Mouse (Mus musculus): ENCODE measurements around the gene Opcml.

Gene Opcml

DNA sequence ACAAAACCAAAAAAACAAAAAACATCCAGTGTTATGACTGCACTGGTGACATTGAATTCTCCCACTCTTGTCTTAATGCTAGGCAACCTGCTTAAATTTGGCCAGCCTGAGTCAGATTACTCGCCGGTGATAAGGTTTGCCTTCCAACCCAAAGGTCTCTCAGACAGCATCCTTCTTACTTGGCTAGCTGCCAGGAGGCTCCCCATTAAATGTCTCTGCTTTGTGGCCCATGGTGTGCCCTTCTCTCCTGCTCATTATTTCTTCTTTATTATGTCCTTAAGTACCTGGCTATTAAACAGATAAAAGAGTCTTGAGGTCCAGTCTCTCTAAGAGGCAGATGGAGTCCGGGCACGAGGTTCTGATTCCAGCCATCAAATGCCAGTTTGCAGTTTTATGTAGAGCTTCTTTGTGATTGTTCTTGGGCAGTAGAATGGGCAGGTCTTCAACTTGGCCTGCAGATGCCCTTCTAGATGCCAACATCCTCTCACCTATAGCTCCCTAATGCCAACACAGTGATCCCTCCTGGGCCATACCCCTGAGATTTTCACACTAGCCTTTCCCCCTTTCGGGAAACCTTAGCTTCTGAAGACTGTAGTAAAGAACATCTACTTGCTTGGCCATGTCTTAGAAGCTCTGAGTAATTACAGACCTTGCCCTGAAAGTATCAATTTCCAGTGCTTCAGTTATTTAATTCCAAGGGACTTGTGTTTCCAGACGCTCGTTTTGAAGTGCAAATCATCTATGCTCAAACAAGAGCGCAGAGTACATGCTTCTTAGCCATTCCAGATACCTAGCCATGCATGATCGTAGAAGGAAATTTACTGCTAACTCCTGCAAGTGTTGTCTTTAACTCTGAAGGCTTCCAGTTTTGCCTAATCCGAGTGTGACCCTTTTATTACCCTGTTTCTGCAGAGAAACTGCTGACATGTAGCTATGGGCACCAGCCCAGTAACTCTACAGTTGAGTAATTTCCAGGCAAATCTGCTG is 986.2 kb downstream of the Opcml start:
- no peak for DNase-seq (ENCODE audit: low spot score)

DNA sequence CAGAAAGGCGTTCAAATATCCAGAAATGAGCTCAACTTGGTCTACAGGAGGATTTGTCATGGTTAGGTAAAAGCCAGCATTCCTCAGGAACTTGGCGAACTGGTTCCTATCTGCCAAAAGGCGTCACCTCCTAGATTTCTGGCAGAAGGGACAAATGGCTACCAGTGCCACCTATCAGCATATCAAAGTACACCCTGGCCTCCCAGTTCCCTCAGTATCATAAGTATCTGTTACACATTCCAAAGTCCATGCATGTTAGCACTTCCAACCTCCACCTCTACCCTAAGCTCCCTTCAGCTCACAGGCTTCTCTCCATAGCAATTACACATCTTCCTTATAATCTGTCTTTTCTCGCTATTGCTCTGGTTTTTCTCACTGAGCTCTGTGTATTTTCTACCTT is 993.3 kb downstream of the Opcml start:
- no peak for DNase-seq (ENCODE audit: low spot score)

DNA sequence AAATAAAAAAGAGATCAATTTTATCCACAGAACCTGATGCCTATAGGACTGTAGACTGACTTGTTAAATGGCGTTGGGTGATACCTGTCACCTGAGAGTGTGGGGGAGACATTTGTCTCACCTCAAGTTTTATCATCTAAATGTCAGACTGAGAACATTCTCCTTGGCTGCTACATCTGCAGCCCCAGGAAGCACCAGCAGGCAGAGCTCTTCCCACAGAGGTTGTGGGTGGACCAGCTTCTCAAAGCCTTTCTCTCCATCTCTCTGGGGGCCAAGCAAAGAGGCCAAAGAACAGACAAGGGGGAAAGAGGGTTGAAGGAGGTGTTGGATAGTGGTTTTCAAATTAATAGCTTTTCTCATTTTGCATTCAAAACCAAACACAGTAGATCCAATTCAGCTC is 998.9 kb downstream of the Opcml start:
- DNase-seq (ENCODE audit: low spot score) = no peak

DNA sequence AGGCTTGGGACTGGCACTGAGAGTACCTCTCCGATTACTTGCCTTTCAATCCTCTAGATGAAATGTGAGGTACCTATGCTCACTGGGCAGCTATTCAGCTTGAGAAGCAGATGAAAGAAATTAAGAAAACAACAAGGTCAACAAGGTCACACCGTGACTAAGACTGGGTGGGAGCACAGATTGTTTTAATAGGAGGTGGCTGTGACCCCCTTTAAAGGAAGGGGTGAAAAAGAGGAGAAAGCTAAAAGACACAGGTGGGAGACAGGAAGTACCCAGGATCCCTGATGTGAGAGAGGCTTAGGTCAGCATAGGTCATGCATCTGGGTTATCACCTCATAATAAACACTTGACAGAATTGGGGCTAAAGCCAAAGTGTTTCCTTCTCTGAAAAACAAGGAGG is 1009.5 kb downstream of the Opcml start:
- DNase-seq (ENCODE audit: low spot score) = no peak

DNA sequence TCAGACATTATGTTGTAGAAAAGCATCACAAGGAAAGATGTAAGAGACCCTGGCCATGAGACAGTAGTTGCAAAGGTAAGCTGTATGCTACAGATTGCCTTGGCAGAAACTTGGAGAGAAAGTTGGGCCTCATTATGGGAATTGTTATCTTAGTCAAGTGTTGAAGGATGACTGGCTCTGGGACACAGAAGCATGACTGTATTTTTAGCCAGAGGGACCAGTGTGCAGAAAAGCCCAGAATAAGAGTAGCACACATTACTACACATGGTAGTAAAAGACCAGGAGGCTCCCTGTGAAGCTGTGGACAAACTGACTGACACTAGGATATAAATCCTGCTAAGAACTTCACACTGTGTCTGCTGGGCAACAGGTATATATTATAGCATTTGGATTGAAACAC is 1016.1 kb downstream of the Opcml start:
- no peak for DNase-seq (ENCODE audit: low spot score)

DNA sequence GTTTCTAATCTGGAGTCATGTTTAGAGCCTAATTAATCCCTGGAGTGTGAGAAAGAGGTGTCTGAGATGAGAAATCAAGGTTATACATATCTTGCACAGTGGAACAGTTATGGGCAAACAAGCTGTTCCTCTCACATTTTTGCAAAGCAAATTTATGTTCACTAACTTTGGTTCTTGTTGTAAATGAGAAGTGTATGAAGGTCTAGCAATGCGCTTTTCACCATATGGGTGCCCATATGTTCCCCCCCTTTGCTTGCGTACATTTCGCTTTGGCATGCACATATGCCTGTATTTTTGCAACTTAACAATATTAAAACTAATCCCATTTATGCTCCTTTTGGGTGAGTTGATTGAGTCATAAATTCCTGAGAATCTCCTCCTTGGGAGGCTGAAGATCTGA is 1031.5 kb downstream of the Opcml start:
- DNase-seq (ENCODE audit: low spot score) = no peak

DNA sequence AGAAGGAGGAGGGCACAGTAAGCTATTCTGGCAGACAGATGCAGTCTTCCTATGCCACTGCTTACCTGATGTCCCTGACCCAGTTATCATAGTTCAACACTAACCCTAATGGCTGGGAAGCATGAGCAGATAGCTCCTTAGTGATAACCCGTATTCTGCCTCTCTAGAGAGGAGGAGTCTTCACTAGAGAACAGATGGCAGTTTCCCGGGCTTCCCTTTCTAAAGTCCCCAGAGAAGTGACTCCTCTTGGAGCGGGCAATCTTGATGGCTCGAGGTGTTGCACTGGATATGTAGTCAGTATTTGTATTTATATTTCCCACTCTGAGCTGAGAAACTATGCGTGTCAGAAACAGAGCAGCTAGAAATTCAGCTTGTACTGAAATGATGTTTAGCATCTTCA is 1031.9 kb downstream of the Opcml start:
- DNase-seq (ENCODE audit: low spot score) = no peak

DNA sequence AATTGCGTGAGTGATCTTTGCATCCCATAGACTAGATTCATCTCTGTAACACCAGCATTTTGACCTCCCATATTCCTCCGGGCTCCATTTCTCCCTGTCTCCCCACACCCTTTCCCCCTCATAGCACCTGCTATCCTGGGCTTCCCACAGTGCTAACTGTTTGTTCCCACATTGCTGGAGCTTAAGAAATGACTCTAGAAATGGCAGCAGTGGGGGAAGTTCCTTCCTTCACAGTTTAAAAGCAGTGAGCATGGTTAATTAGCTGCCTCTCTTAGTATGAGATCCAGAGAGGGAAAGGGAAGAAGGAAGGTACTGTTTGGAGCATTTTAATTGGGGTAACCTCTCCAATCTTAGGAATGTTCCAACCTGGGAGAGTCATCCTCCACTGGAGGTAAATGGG is 1035.2 kb downstream of the Opcml start:
- DNase-seq (ENCODE audit: low spot score) = no peak

DNA sequence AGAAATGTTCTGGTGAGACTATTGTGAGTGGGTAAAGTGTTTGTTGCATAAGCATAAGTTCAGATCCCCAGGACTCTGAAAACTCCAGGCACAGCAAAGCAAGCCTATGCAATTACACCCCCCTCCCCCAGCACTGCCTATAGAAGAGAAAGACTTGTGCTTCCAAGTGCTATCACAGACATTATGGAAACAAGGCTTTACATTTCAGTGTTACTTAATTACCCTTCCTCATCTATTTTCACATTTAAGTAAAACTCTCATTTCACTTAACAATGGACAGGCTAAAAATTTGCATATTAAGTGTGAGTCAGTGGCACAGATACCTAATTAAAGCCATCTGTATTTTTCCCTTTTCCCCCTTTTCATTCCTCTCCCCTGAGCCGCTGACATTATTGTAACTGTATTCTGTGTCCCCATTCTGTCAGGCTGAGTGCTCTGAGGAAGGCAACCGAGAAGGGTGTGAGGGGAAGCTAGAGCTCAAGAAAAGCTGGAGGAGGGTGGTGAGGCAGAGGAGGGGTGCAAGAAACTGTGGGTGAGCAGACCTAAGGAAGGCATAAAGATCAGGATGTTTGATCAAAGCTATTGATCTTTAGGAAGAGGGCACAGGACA is 1055.5 kb downstream of the Opcml start:
- DNase-seq (ENCODE audit: low spot score) = no peak

DNA sequence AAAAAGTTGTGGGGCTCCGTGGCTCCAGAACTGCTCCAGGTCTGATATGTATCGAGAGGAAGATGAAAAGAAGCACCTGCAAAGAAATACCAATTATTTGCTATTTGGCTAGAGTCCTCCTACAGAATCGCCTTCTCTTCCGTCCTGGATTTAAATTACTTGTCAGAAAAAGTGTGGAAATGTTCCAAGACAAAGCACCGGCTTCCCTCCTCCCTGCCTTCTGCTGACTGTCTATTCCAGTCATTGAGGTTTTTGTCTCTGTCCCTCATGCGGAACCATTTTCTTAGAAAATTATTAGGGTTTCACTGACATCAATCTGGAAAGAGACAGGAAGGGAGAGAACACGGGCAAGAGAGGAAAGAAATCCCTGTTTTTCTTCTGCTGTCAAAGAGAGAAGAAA is 1065.3 kb downstream of the Opcml start:
- DNase-seq (ENCODE audit: low spot score) = no peak

DNA sequence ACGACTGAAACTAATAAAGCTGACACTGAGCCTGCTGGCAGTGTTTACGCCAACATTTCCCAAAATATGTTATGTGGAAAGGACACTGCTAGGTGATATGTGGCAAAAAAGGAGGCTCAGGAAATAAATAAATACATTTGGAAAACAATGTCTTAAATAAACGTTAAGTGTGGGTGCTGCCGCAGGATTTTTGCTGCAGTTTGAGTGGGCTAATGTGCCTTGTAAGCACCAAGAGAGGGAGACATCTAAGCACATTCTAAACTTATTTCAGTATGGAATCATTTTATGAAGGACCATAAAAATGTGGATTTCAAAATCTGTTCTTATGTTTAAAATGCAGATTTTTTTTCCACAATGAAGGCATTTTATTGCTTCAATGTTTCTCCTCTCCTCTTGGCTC is 1071.4 kb downstream of the Opcml start:
- no peak for DNase-seq (ENCODE audit: low spot score)

DNA sequence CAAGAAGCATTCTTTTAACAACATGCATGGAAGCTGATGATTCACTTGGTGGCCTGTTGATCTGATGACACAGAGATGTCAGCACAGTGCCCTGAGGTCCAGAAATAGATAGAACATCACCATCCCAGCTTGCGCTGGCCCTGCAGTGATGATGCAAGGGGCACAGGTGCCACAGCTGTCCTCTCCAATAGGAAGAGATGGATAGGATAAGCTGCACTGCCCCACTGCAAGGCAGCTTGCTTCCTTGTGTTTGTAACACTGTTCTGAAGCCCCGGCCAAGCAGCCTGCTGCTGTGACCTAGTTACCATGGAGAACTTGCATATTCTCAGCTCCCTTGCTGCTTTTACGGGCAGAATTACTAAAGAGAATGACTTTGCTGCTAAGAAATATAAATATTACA is 1076.7 kb downstream of the Opcml start:
- DNase-seq (ENCODE audit: low spot score) = no peak

DNA sequence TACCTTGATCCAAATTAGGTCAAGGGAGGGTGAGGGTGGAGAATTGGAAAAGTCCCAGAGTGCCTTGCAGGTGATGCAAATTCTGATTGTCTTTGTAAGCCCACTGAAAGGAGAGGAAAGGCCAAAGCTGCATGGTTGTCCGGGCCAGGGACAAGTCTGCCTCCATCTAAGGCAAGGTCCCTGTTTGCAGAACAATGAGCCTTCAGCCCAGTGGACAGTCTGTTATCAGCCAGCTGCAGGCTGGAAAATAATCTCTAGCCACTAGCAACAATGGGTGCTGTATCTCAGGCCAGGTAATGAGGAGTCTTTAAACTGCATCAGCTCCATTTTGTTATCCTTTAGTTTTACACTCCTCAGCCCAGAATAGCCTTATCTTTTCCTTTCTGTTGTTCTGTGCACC is 1079.9 kb downstream of the Opcml start:
- DNase-seq (ENCODE audit: low spot score) = no peak

DNA sequence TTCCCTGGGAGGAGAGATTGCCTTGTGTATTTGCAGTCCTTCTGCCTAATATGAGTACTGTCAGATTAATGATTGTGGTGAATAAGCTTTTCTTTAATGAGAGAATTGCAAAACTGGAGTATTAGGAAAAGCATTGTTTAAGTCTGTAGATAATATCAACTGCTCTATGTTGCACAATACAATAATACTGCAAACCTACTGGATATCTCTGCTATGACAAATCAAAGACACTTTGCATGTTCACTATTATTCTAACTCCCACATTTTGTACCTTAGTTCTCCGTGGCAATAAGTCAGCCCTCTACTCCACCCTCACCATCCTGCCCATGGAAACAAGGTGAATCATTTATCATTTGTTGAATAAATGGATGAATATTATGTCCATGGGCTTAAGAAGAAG is 1092.0 kb downstream of the Opcml start:
- no peak for DNase-seq (ENCODE audit: low spot score)

DNA sequence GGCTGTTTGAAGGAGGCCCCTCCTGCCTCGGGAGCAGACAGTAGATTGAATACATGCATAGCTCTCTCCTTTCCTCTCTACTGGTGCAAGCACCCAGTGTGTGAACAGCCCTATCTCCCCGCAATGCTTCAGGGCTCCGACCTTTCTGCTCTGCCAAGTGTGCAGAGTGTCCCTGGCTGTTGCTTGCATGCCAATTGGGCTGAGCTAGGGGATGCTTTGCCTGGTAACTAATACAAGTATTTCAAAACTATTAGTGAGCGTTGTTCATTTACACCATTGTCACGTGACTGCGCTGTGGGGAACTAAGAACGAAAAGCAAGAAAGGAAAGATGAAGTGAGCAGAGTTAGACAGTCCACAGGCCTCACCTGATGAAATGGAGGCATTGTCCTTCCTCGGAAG is 1101.0 kb downstream of the Opcml start:
- DNase-seq (ENCODE audit: low spot score) = no peak

DNA sequence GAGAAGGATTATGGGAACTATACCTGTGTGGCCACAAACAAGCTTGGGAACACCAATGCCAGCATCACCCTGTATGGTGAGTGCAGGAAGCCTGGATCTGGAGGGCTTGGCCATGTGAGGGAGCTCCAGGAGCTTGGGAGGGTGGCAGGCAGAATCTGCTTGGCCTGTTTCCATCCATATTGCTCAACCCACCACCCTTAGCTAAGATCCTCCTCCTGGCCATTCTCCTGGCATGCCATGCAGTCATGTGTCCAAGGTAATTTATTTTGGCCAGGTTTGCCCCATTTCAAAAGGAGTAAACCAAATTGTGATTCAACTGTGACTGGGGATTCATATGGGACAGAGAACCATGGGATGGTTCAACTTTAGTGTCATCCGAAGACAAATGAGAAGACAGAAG is 1112.7 kb downstream of the Opcml start:
- DNase-seq (ENCODE audit: low spot score) = no peak

DNA sequence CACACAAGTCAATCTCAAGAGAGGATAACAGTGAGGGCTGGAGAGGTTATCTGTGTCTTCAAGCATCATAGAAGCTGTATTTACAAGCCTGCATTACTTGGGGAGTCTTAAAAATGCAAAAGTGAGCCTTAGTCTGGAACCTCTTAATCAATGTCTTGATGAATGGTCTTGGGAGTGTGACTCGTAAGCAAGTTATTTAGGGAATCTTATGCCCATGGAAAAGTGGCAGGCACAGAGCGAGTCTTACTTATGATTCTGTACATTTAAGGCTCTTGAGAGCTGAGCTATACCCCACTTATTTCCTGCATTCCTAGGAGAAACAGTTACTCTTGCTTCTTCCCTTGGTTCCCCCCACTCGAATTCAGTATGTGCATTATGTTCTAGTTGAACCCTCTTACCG is 1119.2 kb downstream of the Opcml start:
- DNase-seq (ENCODE audit: low spot score) = no peak

DNA sequence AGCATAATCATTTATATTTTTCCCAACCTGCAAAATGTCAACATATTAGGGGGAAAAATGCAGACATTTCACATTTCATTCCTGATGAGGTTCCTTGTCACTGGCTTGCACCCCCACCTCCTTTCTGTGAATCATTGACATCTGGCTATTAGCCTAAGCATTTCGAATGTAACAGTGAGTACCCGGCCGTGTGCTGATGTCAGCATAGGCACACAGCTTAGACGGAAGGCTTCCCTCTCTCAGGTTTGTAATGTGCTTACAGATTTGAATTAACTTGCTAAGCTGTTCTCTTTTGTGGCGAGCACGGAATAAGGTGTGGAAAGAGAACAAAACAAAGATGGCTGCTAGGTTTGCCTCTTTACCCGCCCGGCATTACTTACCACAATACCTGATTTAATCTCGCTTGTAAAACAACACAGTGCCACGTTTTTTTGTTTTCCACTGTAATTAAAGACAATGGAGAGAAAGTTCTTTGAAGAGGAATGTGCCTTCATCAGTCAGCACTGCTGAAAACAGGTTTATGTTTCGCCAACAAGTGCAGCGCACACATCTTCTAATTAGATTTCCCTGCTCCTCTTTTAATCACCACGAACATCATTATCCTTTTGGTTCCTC is 1121.1 kb downstream of the Opcml start:
- no peak for DNase-seq (ENCODE audit: low spot score)

DNA sequence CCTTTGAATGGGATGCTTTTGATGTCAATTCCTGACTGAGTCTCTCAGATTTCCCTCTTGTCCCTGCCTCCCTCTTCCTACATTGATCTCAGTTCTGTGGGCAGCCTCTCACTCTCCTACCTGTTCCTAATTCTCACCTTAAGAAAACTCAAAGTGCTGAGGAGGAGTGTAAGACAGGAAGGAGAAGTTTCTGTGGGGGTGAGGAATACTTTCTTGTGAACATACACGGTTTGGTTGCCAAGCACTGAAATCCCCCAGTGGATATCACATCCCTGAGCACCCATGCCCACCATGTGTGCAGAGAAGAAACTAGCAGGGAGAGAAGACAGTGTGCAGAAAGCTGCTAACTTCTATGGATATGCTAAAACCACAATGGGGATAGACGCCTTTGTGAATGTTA is 1141.5 kb downstream of the Opcml start:
- no peak for DNase-seq (ENCODE audit: low spot score)

DNA sequence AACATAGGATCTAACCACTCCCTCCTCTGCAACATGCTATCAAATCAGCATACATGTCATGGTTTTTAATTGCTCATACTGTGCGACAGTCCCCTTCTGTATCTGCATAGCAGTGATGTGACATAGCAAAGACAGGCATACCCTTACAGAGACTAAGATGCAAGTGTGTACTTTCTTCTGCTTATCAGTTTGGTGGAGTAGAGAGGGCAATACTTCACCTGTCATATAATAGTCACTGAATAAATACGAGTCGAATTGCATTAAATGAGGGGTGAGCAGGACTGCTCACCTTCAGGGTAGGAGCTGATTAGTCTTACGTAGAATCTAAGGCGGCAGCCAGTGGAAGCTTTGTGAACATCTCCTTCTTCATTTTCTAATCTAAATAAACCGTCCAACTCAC is 1146.6 kb downstream of the Opcml start:
- DNase-seq (ENCODE audit: low spot score) = no peak

DNA sequence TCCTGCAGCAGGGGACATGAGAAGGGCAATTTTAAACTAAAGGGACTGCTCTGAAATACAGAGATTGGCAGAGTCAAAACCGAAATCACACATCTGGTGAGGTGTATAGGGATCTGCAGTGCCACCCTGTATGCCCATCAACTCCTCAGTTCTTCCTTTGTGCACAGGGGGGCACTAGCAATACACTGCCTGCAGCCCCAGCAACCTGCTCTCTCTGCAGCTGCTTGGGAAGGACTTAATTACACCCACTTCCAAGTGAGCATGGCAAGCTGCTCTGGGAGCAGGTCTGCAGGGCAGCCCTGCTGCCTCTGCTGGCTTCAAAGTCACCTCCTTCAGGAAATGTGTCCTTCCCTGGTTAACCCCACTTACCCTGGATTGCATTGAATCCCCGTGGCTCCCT is 1147.4 kb downstream of the Opcml start:
- DNase-seq (ENCODE audit: low spot score) = no peak

DNA sequence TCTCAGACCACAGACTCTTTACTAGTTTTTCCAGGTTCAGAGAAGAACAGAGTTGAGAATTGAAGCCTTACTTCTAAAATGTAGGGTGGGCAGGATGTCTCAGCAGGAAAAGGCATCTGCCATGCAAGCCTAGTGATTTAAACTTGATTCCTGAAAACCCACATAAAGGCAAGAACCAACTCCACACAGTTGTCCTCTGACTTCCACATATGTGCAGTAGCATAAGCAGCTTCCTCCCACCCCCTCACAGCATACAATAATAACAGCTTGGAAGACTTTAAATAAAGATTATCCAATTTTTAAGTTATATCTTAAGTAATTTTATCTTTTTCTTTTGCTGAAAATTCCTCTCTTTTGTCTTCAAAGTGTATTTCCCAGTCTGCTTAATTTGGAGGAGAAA is 1150.3 kb downstream of the Opcml start:
- no peak for DNase-seq (ENCODE audit: low spot score)

DNA sequence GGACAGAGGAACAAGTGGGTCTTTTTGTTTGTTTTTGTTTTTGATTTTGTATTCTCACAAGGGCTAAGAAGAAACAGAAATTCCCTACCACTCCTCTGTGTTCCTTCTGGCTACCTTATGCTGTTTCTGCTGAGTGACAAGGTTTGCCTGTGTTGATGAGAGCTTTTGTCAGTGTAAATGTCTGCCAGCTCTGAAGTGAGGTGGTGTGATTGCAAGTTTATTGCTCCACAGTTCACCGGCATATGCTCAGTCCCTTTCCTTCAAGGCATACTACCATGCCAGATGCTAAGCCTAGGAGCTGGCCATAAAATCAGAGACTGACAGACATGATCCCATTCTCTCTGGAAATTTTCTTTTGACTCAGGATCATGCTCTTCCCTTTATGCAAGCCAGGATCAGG is 1178.9 kb downstream of the Opcml start:
- no peak for DNase-seq (ENCODE audit: low spot score)
